25 mouse cellular contexts compared by ENCODE assay signal in the genomic region with DNA sequence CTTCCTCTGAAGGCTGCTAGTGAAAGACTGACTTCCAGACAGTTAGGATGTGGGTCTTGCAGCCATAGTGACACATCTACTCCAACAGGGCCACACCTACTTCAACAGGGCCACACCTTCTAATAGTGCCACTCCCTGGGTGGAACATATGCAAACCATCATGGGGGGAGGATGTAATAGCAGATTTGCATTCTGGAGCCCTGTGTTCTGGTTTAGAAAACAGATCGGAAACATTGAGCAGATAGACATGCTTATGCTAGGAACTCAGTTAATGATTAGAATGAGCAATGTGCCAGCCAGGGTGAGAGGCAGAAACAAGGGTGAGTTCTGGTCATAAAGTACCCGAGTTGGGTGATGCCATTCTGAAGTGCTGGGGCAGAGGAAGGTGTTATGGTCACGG. TPM values are rescaled to one million over a fixed set of nuclear protein-coding genes. Genes with fewer than 3 reads are reported as not detected.
"Had no signal": no experiment of that assay in that cellular context is flagged by ENCODE, and none has a peak within 500 bp of the region (broad histone marks: within the 10 kb centered on the region; RNA-seq: fewer than 3 reads in every experiment).

No protein-coding gene starts in this region.

- H3K9me3 ChIP-seq: embryonic facial prominence, embryonic 10.5 days; embryonic facial prominence, embryonic 12.5 days; embryonic facial prominence, embryonic 13.5 days; embryonic facial prominence, embryonic 15.5 days; forebrain, embryonic 10.5 days; forebrain, embryonic 12.5 days; forebrain, embryonic 13.5 days; forebrain, embryonic 15.5 days had no signal

- H3K4me2 ChIP-seq: embryonic facial prominence, embryonic 12.5 days; embryonic facial prominence, embryonic 13.5 days; embryonic facial prominence, embryonic 15.5 days; forebrain, embryonic 12.5 days; forebrain, embryonic 13.5 days; forebrain, embryonic 15.5 days had no signal

- H3K9ac ChIP-seq: embryonic facial prominence, embryonic 12.5 days; embryonic facial prominence, embryonic 13.5 days; embryonic facial prominence, embryonic 15.5 days; forebrain, embryonic 12.5 days; forebrain, embryonic 13.5 days; forebrain, embryonic 15.5 days; forebrain, postnatal 0 days had no signal

- H3K4me1 ChIP-seq: embryonic facial prominence, embryonic 10.5 days; embryonic facial prominence, embryonic 12.5 days; embryonic facial prominence, embryonic 13.5 days; embryonic facial prominence, embryonic 15.5 days; forebrain, embryonic 10.5 days; forebrain, embryonic 12.5 days; forebrain, embryonic 13.5 days; forebrain, embryonic 15.5 days had no signal

- H3K27me3 ChIP-seq: embryonic facial prominence, embryonic 12.5 days; embryonic facial prominence, embryonic 13.5 days; embryonic facial prominence, embryonic 15.5 days; forebrain, embryonic 12.5 days; forebrain, embryonic 13.5 days; forebrain, embryonic 15.5 days had no signal

- H3K27ac ChIP-seq: embryonic facial prominence, embryonic 10.5 days; embryonic facial prominence, embryonic 12.5 days; embryonic facial prominence, embryonic 13.5 days; embryonic facial prominence, embryonic 15.5 days; forebrain, embryonic 10.5 days; forebrain, embryonic 12.5 days; forebrain, embryonic 13.5 days; forebrain, embryonic 15.5 days; gastrocnemius, adult 2 months; heart, adult 2 months had no signal

- DNase-seq: cerebellum, adult 9-10 months; cerebellum, adult 9-11 months; cerebellum, postnatal 10 days; cerebellum, postnatal 14 days; cerebellum, postnatal 25 days; cerebellum, postnatal 36 days; embryo, embryonic 11 days; forebrain, postnatal 0 days; gastrocnemius, adult 2 months; gastrocnemius, postnatal 10 days; gastrocnemius, postnatal 14 days; gastrocnemius, postnatal 25 days; gastrocnemius, postnatal 36 days; heart, adult 11 months; heart, adult 18-20 months; heart, adult 2 months had no signal

- H3K36me3 ChIP-seq: embryonic facial prominence, embryonic 10.5 days; embryonic facial prominence, embryonic 12.5 days; embryonic facial prominence, embryonic 13.5 days; embryonic facial prominence, embryonic 15.5 days; forebrain, embryonic 10.5 days; forebrain, embryonic 12.5 days; forebrain, embryonic 15.5 days had no signal

- H3K4me3 ChIP-seq: embryonic facial prominence, embryonic 10.5 days; embryonic facial prominence, embryonic 12.5 days; embryonic facial prominence, embryonic 13.5 days; embryonic facial prominence, embryonic 15.5 days; erythroblast, embryonic 14.5 days; forebrain, embryonic 10.5 days; forebrain, embryonic 12.5 days; forebrain, embryonic 13.5 days; forebrain, embryonic 15.5 days; gastrocnemius, adult 2 months; heart, adult 2 months had no signal

RNA-seq across cellular contexts. Expression of a gene that starts 19.8 kb away (rescaled TPM):
- polyA plus RNA-seq: erythroblast, embryonic 14.5 days had no signal
